Mouse (Mus musculus) skeletal muscle tissue, adult 2 months (tissue): Measurements from ENCODE around the gene Epsti1.
"Not testable (repeated sequence)": the region's sequence is repeated elsewhere in the genome, so short reads cannot be mapped to it uniquely, and the experiment has no call there.

ENCODE experiments used
- DNase-seq: peaks from one replicate; pipeline ENCODE4 v3.0.0-alpha.2; 2012; ENCODE audit warnings: low read depth, low spot score

Gene Epsti1

DNA sequence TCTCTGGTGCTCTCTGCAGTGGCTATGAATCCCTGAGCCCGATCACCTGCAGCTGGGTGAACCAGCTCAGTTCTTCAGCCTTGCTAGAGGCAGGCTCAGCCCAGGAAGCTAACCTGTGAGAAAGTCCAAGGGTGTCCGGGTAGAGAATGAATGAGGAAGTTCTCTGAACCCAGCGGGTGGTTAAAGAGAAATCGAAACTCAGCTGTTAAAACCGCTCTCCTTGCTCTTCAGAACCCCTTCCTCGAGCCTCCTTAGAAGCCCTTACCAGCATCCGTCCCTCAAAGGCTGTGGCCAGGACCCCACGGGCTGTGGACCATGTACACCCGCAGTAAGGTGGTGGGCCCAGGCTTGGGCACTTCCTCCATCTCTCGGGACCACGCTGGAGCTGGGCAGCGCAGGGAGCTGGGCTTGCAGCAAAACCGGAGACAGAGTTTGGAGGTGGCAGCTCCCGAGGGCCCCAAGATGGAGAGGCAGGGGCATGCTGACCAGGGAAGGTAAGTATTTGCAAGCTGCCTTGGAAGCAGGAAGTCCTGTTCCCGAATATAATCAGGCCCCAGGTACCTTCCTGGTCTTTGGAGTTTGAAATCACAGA lies at the start of gene Epsti1:
TSS of gene Epsti1 (plus strand) at position 69 of the 592 bp plus-strand sequence.
- peak; percentile 13 for DNase-seq

DNA sequence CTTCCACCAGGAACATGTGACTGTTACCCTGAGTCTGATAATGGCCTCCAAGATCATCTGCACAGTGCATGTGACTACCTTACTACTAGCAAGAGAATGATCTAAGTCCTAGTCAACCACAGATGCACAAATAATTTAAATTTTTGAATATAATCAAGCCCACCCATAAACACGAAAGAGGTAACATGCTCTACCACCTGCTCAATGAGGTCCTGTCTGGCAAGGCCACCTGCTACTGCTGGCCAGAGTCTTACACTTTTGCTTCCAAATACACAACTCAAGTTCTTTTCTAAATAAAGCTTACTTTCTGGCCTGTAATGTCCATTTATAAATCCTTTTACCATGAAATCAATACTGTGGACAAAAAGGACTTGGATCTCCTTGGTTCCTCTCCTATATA lies 44.1 kb upstream of the Epsti1 start:
- no peak for DNase-seq

DNA sequence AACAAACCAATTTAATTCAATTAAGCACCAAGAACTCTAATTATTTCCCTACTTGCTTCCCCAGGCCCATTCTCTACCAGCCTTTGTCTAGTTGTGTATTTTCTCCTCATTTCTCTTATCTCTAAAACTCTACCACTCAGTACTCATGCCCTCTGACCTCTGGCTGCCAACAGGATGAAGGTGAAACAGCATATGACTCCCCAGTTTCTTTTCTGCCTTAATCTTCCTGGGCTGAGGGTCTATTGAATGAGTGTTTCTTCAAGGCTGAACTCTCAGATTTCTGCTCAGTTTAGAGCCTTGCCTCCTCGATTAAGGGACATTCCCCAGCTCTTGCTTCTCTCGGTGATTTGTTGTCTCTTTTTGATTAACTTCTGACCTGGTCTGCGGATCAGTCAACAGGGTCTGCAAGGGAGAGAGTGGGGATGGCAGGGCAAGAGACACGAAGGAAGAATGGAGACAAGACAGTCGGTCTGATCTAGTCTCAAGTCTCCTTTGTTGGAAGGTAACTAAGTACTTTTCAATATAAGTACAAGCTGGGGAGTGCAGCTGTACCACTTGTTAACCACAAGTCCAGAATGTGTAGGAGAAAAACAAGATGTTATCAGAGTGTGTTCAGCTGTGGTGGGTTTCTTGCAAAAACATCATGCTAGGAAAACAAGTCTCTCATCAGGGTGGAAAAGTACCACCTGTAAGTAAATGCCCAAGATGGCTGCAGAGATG lies 43.0 kb upstream of the Epsti1 start:
- DNase-seq: no peak

DNA sequence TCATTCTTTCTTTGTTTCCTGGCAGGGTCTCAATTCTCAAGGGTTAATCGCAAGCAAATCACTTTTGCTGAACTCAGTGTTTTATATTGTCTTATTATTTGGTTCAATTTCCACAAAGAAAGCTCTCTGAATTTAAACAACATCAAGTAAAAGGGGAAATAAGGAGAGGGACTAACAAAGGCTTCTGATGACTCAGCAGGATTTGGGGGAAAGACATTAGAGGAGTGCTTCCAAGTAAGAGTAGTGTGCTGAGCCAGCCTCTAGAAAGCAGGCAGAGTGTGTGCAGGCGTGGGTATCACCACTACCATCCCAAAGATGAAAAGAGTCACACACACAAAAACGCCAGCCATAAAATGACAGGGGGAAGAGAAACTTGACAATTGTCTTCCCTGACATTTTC lies 40.0 kb upstream of the Epsti1 start:
- DNase-seq: no peak

DNA sequence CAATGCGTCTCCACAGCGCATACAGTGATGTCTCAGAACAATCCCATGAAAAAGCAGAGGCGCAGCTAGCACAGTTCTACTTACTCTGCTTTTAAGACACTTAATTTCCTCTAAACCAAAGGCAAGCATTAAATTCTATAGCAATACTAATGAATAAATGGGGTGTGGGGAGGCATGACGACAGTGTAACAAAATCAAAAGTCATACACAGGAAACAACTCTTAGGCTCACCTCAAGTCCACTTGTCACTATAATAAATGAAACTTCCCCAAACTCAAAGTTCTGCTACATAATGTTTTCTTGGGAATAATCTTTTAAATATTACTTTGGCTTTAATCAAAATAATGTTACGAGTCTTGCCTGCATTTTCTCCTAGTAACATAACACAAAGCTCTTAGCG lies 39.5 kb upstream of the Epsti1 start:
- DNase-seq: no peak

DNA sequence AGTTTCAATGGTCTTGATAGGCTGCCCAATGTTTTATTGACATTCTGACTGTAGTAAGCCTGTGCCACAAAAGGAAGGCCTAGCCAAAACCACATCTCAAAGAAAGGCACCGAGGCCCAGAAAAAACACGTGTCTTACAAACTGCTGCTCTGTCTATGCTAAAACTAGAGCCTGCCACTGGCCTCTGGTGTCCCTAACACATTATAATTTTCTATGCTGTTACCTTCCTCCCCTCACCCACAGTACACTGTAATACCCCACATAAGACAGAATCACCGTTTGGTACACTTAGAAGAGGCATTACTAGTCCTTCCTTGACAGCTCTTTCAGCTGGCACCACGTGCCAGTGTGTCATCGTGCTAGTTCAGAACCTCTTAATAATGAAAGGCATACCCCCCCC lies 36.4 kb upstream of the Epsti1 start:
- DNase-seq: no peak

DNA sequence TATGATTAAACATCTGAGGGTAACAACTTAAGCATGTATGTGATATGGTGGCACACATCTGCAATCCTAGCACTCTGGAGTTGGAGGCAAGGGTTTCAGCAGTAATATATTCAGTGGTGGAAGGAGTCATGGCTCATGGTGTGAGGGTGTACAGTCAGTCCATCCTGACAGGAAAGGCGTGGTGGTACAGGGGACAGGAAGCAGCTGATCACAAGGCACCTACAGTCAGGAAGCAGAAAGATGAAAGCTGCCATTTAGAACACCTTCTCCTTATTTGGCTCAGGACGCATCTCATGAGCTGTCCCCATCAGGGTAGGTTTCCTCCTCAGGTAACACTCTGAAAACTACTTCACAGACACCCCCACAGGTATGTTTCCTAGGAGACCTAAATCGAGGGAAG lies 33.1 kb upstream of the Epsti1 start:
- DNase-seq: no peak

DNA sequence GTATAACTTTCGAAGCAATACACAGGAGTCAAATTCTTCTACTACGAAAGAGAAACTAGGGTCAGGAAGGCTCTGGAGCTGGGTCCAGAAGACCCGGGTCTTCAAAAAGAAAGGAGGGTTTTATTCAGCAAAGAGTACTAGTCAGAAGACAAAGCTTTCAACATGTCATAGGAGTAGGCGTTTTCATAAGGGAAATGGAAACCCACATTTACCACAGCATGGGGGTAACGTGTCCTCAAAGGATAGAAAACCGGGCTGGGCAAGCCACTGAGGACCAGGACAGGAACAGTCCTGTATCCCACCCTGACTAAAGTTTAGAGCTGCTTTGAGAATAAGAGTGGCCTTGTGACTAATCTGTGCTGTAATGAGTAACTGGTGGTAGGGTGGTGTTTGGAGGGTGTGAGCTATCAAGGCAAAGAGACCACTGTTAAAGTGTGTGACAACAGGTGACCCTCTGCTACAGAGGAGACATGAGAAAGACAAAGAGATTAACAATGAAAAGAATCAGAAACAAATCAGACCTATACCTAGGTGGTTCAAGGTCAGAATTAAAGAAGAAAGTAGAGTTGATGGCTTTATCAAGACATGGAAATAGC lies 32.6 kb upstream of the Epsti1 start:
- DNase-seq: no peak

DNA sequence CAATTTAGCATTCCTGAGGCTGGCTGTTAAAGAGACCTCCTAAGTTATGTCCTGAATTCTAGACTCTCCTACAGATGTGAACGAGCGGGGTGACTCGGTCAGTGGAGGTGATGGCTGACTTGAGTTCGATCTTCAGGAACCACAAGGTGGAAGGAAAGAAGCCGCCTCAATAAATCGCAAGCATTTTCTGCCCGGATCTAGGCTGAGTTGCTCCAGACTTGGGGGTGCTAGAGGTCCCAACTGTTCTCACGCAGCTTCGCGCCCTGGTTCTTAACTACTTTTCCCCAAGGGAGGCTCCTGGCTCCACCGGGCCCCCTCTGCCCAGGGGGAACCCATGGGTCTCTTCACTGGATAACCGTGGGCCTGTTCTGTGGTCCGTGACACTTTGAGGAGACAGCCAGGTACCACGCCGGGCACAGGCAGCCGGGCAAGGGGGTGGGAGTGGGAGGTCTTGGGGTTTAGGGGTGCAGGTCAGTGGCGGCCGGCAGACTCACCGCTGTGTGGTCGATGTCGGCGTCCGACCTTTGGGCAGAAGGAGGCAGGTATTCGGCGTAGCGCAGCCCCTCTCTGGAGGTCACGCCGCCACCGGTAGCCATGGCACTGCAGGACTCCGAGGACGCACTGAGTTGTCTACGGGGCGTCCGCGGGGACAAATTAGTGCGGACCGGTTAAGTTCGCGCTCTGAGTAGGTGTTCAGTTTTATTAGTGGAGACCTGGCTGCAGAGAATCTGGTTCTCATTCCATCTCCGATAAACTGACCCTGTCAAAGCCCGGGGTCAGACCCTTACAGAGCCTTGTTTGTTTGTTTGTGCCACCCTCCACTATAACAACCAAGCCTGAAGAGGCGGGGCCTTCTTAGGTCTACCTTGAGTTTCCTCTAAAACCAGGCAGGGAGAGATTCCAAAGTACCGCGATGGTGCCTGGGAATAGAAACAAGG lies 29.5 kb upstream of the Epsti1 start, which contains the start of gene Dnajc15:
TSS of gene Dnajc15 (minus strand) at position 822 of the 938 bp plus-strand sequence.
- DNase-seq: peak; percentile 68

DNA sequence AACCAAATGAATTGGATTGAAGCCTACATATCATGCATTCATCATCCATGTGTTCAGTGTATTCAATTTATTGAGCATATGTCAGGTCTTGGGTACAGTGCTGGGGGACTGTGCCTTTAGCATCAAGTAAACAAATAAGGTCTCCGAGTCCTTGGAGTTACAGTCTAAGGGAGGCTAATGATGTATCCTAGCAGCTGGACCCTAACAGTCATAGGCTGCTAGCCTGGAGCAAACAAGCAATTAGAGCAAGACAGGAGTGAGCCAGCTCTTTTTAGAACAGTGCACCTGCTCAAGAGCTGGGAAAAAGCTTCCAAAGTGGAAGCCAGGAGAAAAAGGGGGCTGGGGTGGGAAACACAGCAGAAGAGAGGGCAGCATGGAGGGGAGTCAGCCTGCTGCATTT lies 27.8 kb upstream of the Epsti1 start:
- DNase-seq: no peak

DNA sequence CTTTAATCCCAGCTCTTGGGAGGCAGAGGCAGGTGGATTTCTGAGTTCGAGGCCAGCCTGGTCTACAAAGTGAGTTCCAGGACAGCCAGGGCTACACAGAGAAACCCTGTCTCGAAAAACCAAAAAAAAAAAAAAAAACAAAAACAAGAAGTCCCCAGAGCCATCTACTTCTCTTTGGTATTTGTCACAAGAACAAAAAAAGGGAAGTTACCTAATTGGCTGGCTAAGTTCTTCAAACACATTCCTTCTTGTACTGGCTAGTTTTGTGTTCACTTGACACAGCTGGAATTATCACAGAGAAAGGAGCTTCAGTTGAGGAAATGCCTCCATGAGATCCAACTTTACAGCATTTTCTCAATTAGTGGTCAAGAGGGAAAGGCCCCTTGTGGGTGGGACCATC lies 26.2 kb upstream of the Epsti1 start:
- DNase-seq: not testable (repeated sequence)

DNA sequence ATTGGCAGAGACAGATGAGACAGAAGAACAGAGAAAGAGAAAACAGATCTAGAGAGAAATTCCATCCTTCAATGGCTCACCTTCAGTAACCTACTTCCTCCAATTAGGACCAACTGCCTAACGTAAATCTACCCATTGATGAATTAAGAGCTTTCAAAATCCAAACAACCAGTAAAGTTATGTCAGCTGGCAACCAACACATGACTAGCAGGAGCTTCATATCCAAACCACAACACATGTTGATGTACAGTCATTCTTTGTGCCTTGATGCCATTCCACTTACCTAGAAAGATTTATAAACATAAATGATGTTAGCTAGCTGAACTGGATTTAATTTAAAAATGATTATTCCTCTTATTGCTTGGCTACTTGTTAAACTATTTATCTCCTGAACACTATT lies 22.0 kb upstream of the Epsti1 start:
- DNase-seq: no peak

DNA sequence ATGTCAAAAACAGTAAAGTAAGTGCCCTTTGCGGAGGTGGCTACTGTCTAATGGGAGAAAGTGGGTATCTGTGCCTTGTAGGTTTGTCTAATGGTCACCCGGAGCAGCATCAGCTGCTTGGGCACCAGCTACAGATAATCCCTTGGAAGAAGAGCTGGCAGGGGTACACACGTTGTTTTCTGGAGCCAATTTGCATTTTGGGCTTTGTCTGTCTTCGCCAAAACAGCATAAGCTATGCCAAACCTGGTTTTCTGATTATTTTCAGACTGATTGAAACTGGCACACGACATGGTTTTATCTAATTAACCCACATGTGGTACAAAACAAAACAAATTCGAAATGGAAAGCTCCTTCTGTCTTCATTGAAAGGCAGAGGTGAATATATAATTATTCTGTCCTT lies 21.4 kb upstream of the Epsti1 start:
- DNase-seq: no peak

DNA sequence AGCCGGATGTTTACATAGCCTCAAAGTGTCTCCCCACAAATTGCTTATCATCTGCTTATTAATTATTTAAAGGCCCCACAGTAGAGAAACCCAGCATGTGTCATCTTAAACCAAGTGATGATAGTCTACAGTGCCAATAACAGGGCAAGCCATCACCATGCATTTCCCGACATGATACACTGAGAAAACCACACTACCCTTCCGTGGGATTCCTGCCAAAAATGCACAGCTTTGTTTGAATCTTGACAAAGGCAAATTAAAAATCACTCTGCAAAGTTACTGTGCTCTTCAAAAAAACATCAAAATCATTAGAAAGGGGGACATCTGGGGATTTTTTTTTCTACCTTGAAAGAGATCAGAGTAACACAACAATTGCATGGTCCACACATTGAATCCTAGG lies 17.7 kb upstream of the Epsti1 start:
- DNase-seq: no peak

DNA sequence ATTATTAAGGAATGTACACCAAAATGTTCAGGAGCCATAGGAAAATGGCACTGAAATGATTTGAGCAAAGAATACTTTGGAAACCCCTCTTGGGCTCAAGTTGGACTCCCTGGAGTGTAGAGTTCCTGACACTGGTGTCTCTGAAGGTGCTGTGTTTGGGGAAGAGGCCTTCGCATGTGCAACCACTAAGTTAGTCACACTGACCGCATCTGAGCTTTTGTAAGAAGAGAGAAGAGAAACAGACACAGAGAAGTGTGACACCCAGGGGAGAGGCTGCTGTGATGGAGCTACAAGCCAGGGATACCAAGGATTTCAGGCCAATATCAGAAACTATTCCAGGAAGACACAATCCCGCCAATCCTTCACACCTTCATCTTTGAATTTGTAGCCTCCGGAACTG lies 17.1 kb upstream of the Epsti1 start:
- DNase-seq: no peak

DNA sequence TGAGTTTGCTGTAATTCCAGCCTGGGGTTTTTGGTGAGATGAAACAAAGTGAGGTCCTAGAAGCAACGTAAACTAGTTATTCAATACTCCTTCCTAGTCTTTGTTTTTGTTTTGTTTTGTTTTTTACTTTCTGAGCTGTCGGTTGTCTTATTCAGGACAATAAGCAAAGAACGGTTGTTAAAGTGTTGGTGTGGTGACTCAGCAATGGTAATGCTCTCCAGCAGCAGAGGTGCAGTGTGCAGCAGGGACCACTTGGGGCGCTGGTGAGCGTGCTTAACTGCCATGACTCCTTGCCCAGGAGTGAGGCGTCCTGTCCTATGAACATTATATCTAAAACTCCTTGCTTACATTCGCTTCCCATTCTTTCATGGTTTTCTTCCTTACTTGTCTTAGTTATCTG lies 14.1 kb upstream of the Epsti1 start:
- DNase-seq: no peak

DNA sequence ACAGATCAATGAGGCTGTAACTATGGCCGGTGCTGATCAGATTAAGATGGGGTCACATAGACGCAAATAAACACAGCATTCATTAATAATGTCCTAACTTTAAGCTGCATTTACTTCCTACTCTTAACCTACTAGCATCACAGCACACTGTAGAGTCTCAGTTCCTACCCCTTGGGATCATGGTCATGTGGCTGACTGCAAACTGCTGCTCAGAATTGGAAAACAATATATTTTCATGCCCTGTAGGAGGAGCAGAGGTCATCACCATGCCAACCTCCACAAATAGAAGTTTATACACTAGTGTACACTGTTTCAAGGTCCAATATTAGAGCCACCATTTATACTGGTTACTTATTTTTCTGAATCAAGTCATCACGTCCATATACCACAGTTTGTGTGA lies 8.1 kb upstream of the Epsti1 start:
- no peak for DNase-seq

DNA sequence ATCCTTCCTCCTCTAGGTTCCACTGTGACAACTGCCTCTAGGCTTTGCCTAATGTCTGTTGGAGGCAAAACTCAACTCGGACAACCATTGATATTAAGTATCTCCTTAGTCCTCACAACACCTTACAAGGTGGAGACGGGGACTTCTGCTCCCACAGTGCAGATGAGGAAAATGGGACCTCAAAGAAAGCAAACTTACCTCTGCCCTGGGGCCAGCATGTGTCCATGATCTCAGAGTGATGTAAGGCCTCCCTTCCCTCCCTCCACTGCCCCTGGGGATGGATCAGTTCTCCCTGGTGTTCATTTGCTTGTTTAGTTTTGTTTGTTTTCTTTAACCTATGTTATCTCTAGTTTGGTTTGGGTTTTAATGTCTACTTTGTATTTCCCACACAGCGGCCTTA lies 1.5 kb upstream of the Epsti1 start:
- DNase-seq: no peak

DNA sequence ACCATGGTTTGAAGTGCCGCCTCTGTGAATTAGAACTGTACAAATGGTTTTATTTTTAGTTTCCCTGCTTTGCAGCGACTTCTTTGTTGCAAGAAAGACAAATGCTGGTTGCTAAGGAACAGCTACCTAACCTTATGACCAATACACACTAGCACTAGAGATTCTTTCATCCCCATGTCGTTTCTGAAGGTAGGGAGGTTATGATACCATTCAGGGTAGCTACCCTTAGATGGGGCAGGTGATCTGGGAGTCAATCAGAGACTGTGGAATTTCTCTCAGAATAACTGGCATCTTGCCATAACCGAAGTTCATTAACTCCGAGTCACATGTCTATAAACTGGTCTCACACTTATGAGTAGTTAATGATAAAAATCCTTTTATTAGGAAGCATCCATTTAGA lies 1.4 kb downstream of the Epsti1 start:
- DNase-seq: no peak

DNA sequence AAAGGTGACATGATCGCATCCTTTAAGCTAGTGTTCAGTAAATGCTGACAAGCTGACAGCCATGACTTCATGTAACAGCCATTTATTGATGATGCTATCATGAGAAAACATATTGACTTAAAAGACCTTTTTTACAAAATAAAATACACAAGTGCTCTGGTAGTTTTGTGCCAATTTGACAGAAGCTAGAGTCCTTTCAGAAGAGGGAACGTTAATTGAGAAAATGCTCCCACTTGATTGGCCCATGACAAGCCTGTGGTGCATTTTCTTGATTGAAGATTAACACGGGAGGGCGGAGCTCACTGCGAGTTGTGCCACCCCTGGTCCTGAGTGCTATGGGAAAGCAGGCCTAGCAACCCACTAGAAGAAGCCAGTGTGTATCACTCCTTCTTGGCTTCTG lies 2.5 kb downstream of the Epsti1 start:
- no peak for DNase-seq

DNA sequence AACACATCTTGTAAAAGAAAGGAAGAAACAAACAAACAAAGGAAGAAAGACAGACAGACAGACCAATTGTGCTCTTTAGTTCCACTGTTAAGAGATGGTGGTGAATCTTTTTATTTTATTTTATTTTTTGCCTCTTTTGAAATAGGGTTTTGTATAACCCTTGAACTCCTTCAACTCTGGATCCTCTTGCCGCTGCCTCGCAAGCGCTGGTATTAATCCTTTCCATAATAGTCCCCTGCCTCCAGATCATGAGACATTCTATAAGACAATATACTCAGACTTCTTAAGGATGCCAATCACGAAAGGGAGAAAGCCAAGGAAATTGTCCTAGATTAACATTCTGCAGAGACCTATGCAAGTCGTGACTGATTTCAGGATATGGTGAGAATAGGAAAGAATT lies 11.7 kb downstream of the Epsti1 start:
- no peak for DNase-seq

DNA sequence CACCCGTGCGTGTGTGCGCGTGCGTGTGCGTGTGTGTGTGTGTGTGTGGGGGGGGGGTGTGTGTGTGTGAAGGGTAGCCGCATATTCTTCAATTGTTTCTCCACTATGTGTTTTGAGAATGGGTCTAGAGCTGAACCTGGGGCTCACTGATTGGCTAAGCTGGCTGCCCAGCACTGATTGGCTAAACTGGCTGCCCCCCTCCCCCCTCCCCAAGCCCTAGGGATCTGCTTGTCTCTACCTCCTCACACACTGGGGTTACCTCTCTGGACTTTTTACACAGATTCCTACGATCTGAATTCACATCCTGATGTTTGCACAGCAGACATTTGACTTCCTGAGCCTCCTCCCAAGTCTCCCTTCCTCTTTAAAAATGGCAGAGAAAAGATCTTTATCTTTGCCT lies 17.6 kb downstream of the Epsti1 start:
- DNase-seq: no peak
